Mouse (Mus musculus): ENCODE data around the gene Gsdma. TPM values are rescaled to one million over a fixed set of nuclear protein-coding genes. Genes with fewer than 3 reads are reported as not detected.
"Not testable (repeated sequence)": the region's sequence is repeated elsewhere in the genome, so short reads cannot be mapped to it uniquely, and the experiment has no call there.

Gsdma gene
- not detected for polyA plus RNA-seq (2012; fragmentation: generic; extraction: Trizol)
- long read RNA-seq, experiment 1: 0 reads
- long read RNA-seq, experiment 2: 0 reads

- H3K4me3 ChIP-seq (ENCODE audit: insufficient read depth, poor library complexity, severe bottlenecking): no peak within 1 kb of the TSS
- H3K79me2 ChIP-seq (ENCODE audit: control insufficient read depth, insufficient read depth): no peaks in the 10 kb centered on the region
- H3K27me3 ChIP-seq (ENCODE audit: control insufficient read depth, insufficient read depth, insufficient read length): peaks cover 57% of the 10 kb centered on the region
- TF ChIP-seq MYOG (IDR thresholded peaks at IDR 0.05; ENCODE audit: control insufficient read depth, extremely low read depth, insufficient read length) (no peak), CTCF (IDR thresholded peaks at IDR 0.05; ENCODE audit: control insufficient read depth, insufficient read depth, insufficient read length) (no peak), MAX (IDR thresholded peaks at IDR 0.05) (no peak), USF1 (IDR thresholded peaks at IDR 0.05; ENCODE audit: low read depth) (no peak), CEBPB (IDR thresholded peaks at IDR 0.05; ENCODE audit: low read depth) (no peak), FOSL1 (IDR thresholded peaks at IDR 0.05; ENCODE audit: insufficient read depth, low read length, poor library complexity, severe bottlenecking) (no peak), MYOD1 (IDR thresholded peaks at IDR 0.05; ENCODE audit: control insufficient read depth, insufficient read length, low read depth) (no peak)
- no peaks in the 10 kb centered on the region for H3K36me3 ChIP-seq (ENCODE audit: control insufficient read depth, insufficient read depth)
- no peaks in the 10 kb centered on the region for H3K79me3 ChIP-seq (ENCODE audit: low read depth)
- no peak within 1 kb of the TSS for H3ac ChIP-seq (ENCODE audit: control insufficient read depth, insufficient read length, low read depth)
Measured at GRCm38 (mm10) chr11:98664091-98664490, at the start of gene Gsdma. Gene Gsdma, plus strand, starts transcription at chr11:98664351.

GRCm38 (mm10) chr11:98620791-98621190, 43.4 kb upstream of the Gsdma start:
- Histone ChIP-seq H3K79me2 (ENCODE audit: control insufficient read depth, insufficient read depth) (no peaks in the 10 kb centered on the region), H3ac (ENCODE audit: control insufficient read depth, insufficient read length, low read depth) (no peak overlapping the region)
- no peak for TF ChIP-seq FOSL1 (IDR thresholded peaks at IDR 0.05; ENCODE audit: insufficient read depth, low read length, poor library complexity, severe bottlenecking)
- no peak for TF ChIP-seq MAX (IDR thresholded peaks at IDR 0.05)
- no peak for TF ChIP-seq CEBPB (IDR thresholded peaks at IDR 0.05; ENCODE audit: low read depth)
- no peak for TF ChIP-seq MYOG (IDR thresholded peaks at IDR 0.05; ENCODE audit: control insufficient read depth, extremely low read depth, insufficient read length)
- no peak for TF ChIP-seq CTCF (IDR thresholded peaks at IDR 0.05; ENCODE audit: control insufficient read depth, insufficient read depth, insufficient read length)
- no peak for TF ChIP-seq USF1 (IDR thresholded peaks at IDR 0.05; ENCODE audit: low read depth)
- TF ChIP-seq MYOD1 (IDR thresholded peaks at IDR 0.05; ENCODE audit: control insufficient read depth, insufficient read length, low read depth): no peak

GRCm38 (mm10) chr11:98623981-98624380, 40.2 kb upstream of the Gsdma start:
- H3K79me2 ChIP-seq (ENCODE audit: control insufficient read depth, insufficient read depth); H3K79me3 ChIP-seq (ENCODE audit: low read depth); H3K4me3 ChIP-seq (ENCODE audit: insufficient read depth, poor library complexity, severe bottlenecking); H3ac ChIP-seq (ENCODE audit: control insufficient read depth, insufficient read length, low read depth); H3K36me3 ChIP-seq (ENCODE audit: control insufficient read depth, insufficient read depth): not testable (repeated sequence)
- H3K27me3 ChIP-seq (ENCODE audit: control insufficient read depth, insufficient read depth, insufficient read length): peaks cover 24% of the 10 kb centered on the region

More at GRCm38 (mm10) chr11:98620791-98621190, 43.4 kb upstream of the Gsdma start:
- no peak overlapping the region for H3K4me3 ChIP-seq (ENCODE audit: insufficient read depth, poor library complexity, severe bottlenecking)
- H3K27me3 ChIP-seq (ENCODE audit: control insufficient read depth, insufficient read depth, insufficient read length): peaks cover 14% of the 10 kb centered on the region
- no peaks in the 10 kb centered on the region for H3K36me3 ChIP-seq (ENCODE audit: control insufficient read depth, insufficient read depth)
- no peaks in the 10 kb centered on the region for H3K79me3 ChIP-seq (ENCODE audit: low read depth)

GRCm38 (mm10) chr11:98624381-98624780, 39.8 kb upstream of the Gsdma start:
- H3K79me2 ChIP-seq (ENCODE audit: control insufficient read depth, insufficient read depth); H3K36me3 ChIP-seq (ENCODE audit: control insufficient read depth, insufficient read depth); H3K79me3 ChIP-seq (ENCODE audit: low read depth); H3K4me3 ChIP-seq (ENCODE audit: insufficient read depth, poor library complexity, severe bottlenecking); H3ac ChIP-seq (ENCODE audit: control insufficient read depth, insufficient read length, low read depth): not testable (repeated sequence)
- H3K27me3 ChIP-seq (ENCODE audit: control insufficient read depth, insufficient read depth, insufficient read length): peaks cover 28% of the 10 kb centered on the region

- Histone ChIP-seq H3K79me3 (ENCODE audit: low read depth) (no peaks in the 10 kb centered on the region), H3K79me2 (ENCODE audit: control insufficient read depth, insufficient read depth) (no peaks in the 10 kb centered on the region), H3K36me3 (ENCODE audit: control insufficient read depth, insufficient read depth) (no peaks in the 10 kb centered on the region), H3ac (ENCODE audit: control insufficient read depth, insufficient read length, low read depth) (no peak within 1 kb of the TSS), H3K27me3 (ENCODE audit: control insufficient read depth, insufficient read depth, insufficient read length) (peaks cover 40% of the 10 kb centered on the region), H3K4me3 (ENCODE audit: insufficient read depth, poor library complexity, severe bottlenecking) (no peak within 1 kb of the TSS)
- TF ChIP-seq MAX (IDR thresholded peaks at IDR 0.05): no peak
- TF ChIP-seq MYOG (IDR thresholded peaks at IDR 0.05; ENCODE audit: control insufficient read depth, extremely low read depth, insufficient read length): no peak
- no peak for TF ChIP-seq CTCF (IDR thresholded peaks at IDR 0.05; ENCODE audit: control insufficient read depth, insufficient read depth, insufficient read length)
- no peak for TF ChIP-seq FOSL1 (IDR thresholded peaks at IDR 0.05; ENCODE audit: insufficient read depth, low read length, poor library complexity, severe bottlenecking)
- no peak for TF ChIP-seq CEBPB (IDR thresholded peaks at IDR 0.05; ENCODE audit: low read depth)
- no peak for TF ChIP-seq USF1 (IDR thresholded peaks at IDR 0.05; ENCODE audit: low read depth)
- no peak for TF ChIP-seq MYOD1 (IDR thresholded peaks at IDR 0.05; ENCODE audit: control insufficient read depth, insufficient read length, low read depth)
Measured at GRCm38 (mm10) chr11:98625611-98626410, 38.3 kb upstream of the Gsdma start, which contains the start of the genes Gm12355 and Gsdma3. Gene Gm12355, minus strand, starts transcription at chr11:98625661. Gene Gsdma3, plus strand, starts transcription at chr11:98626360.

GRCm38 (mm10) chr11:98628706-98629105, 35.4 kb upstream of the Gsdma start:
- TF ChIP-seq MAX (IDR thresholded peaks at IDR 0.05) (no peak), CEBPB (IDR thresholded peaks at IDR 0.05; ENCODE audit: low read depth) (no peak), USF1 (IDR thresholded peaks at IDR 0.05; ENCODE audit: low read depth) (no peak), FOSL1 (IDR thresholded peaks at IDR 0.05; ENCODE audit: insufficient read depth, low read length, poor library complexity, severe bottlenecking) (no peak), CTCF (IDR thresholded peaks at IDR 0.05; ENCODE audit: control insufficient read depth, insufficient read depth, insufficient read length) (no peak), MYOD1 (IDR thresholded peaks at IDR 0.05; ENCODE audit: control insufficient read depth, insufficient read length, low read depth) (no peak), MYOG (IDR thresholded peaks at IDR 0.05; ENCODE audit: control insufficient read depth, extremely low read depth, insufficient read length) (no peak)
- H3K79me3 ChIP-seq (ENCODE audit: low read depth): no peaks in the 10 kb centered on the region
- H3K27me3 ChIP-seq (ENCODE audit: control insufficient read depth, insufficient read depth, insufficient read length): peaks cover 54% of the 10 kb centered on the region
- H3K36me3 ChIP-seq (ENCODE audit: control insufficient read depth, insufficient read depth): no peaks in the 10 kb centered on the region
- H3K4me3 ChIP-seq (ENCODE audit: insufficient read depth, poor library complexity, severe bottlenecking): no peak overlapping the region
- H3ac ChIP-seq (ENCODE audit: control insufficient read depth, insufficient read length, low read depth): no peak overlapping the region
- no peaks in the 10 kb centered on the region for H3K79me2 ChIP-seq (ENCODE audit: control insufficient read depth, insufficient read depth)

All from C2C12 (cell line).